Mouse (Mus musculus) embryonic fibroblast, embryonic 13.5 days (primary cell): Measurements from ENCODE around the gene Guk1.

Source experiments
- CTCF ChIP-seq: IDR thresholded peaks from 2 replicates; pipeline ENCODE4 v1.5.1; 2011; ENCODE audit warnings: mild to moderate bottlenecking, control low read depth, low read length, moderate library complexity, borderline replicate concordance; ENCODE audit not compliant: insufficient read depth
- POLR2A ChIP-seq: IDR thresholded peaks from 2 replicates; pipeline ENCODE4 v1.6.1; 2011; ENCODE audit warnings: low read depth, mild to moderate bottlenecking, control low read depth, low read length, moderate library complexity

- TF ChIP-seq CTCF (no peak), POLR2A (no peak)
Measured at GRCm38 (mm10) chr11:59192059-59192386, at the start of gene Guk1.
